Mouse (Mus musculus) lung, postnatal 36 days (tissue): ENCODE results near the gene March2.
A peak's percentile ranks its signal among the peaks of the same experiment; 100 is the strongest.

Source experiments
- DNase-seq: peaks from one replicate; pipeline ENCODE4 v3.0.0; 2022; ENCODE audit warnings: mixed read lengths

Gene March2

GRCm38 (mm10) chr17:33717246-33717645 is 1.2 kb downstream of the March2 start:
- DNase-seq: no peak

- DNase-seq: no peak
Measured at GRCm38 (mm10) chr17:33714779-33715178, 3.7 kb downstream of the March2 start.

GRCm38 (mm10) chr17:33713271-33713670 is 5.2 kb downstream of the March2 start:
- no peak for DNase-seq

GRCm38 (mm10) chr17:33709834-33710233 is 8.6 kb downstream of the March2 start:
- DNase-seq: no peak

GRCm38 (mm10) chr17:33703091-33703490 is 15.4 kb downstream of the March2 start:
- no peak for DNase-seq

- no peak for DNase-seq
Measured at GRCm38 (mm10) chr17:33702178-33702577, 16.3 kb downstream of the March2 start.

- no peak for DNase-seq
Measured at GRCm38 (mm10) chr17:33695471-33695870, 23.0 kb downstream of the March2 start.

- DNase-seq: no peak
Measured at GRCm38 (mm10) chr17:33686760-33687159, 31.7 kb downstream of the March2 start, which contains the start of gene Hnrnpm. Gene Hnrnpm, minus strand, starts transcription at chr17:33686860.

- peak; percentile 99 for DNase-seq
Measured at GRCm38 (mm10) chr17:33685249-33685653, 33.2 kb downstream of the March2 start.

GRCm38 (mm10) chr17:33684671-33685231 is 33.7 kb downstream of the March2 start:
- peak; percentile 77 for DNase-seq

- no peak for DNase-seq
Measured at GRCm38 (mm10) chr17:33681767-33682166, 36.7 kb downstream of the March2 start.

- no peak for DNase-seq
Measured at GRCm38 (mm10) chr17:33678771-33679170, 39.7 kb downstream of the March2 start.

GRCm38 (mm10) chr17:33676086-33676485 is 42.4 kb downstream of the March2 start:
- no peak for DNase-seq

- DNase-seq: peak; percentile 83
Measured at GRCm38 (mm10) chr17:33675452-33675851, 43.0 kb downstream of the March2 start.

GRCm38 (mm10) chr17:33673837-33674236 is 44.6 kb downstream of the March2 start:
- DNase-seq: no peak

- no peak for DNase-seq
Measured at GRCm38 (mm10) chr17:33669681-33670080, 48.8 kb downstream of the March2 start.

- DNase-seq: no peak
Measured at GRCm38 (mm10) chr17:33666813-33667212, 51.7 kb downstream of the March2 start.

- no peak for DNase-seq
Measured at GRCm38 (mm10) chr17:33649781-33650475, 68.5 kb downstream of the March2 start.

GRCm38 (mm10) chr17:33645073-33645472 is 73.4 kb downstream of the March2 start:
- no peak for DNase-seq

GRCm38 (mm10) chr17:33644068-33644467 is 74.4 kb downstream of the March2 start:
- DNase-seq: no peak

- DNase-seq: no peak
Measured at GRCm38 (mm10) chr17:33639743-33640142, 78.7 kb downstream of the March2 start.

- no peak for DNase-seq
Measured at GRCm38 (mm10) chr17:33637516-33638276, 80.8 kb downstream of the March2 start, which contains the start of gene Pram1. Gene Pram1, plus strand, starts transcription at chr17:33638056.

- DNase-seq: no peak
Measured at GRCm38 (mm10) chr17:33637038-33637437, 81.4 kb downstream of the March2 start.
